Mouse (Mus musculus) embryonic facial prominence, embryonic 11.5 days (tissue): ENCODE measurements at regions not wholly inside any gene's neighbourhood (a gene's known extent, or its start where the extent isn't known, plus 50 kb on each side); places are given as distances from the start of the nearest gene placed in this dataset.

Source experiments
- ATAC-seq: fragments of 200-750 bp; cut with Nextera tagmentation; replicated peaks from 2 replicates; pipeline ENCODE4 v1.8.0; 2017; ENCODE audit warnings: low read depth; ENCODE audit not compliant: insufficient number of reproducible peaks, low FRiP score, low TSS enrichment
- DNase-seq: peaks from one replicate; pipeline ENCODE4 v3.0.0-alpha.2; 2015; ENCODE audit warnings: low spot score
- H3K27ac ChIP-seq: fragments of 300-500 bp; sonication (generic); replicated peaks from 2 replicates; pipeline ENCODE4 v1.5.1; 2014; ENCODE audit warnings: mild to moderate bottlenecking, low read depth, low read length, control low read depth
- H3K27me3 ChIP-seq: fragments of 300-500 bp; sonication (generic); 2 replicates; pipeline ENCODE4 v1.6.1; 2014; ENCODE audit warnings: mild to moderate bottlenecking, low read length, moderate library complexity, mixed read lengths; ENCODE audit not compliant: control insufficient read depth, insufficient read depth
- H3K36me3 ChIP-seq: fragments of 300-500 bp; sonication (generic); replicated peaks from 2 replicates; pipeline ENCODE4 v1.6.1; 2014; ENCODE audit warnings: low read depth, mild to moderate bottlenecking, low read length, moderate library complexity, mixed read lengths; ENCODE audit not compliant: control insufficient read depth, insufficient read depth
- H3K4me1 ChIP-seq: fragments of 300-500 bp; sonication (generic); 2 replicates; pipeline ENCODE4 v1.6.1; 2014; ENCODE audit warnings: low read length, mixed read lengths; ENCODE audit not compliant: control insufficient read depth, insufficient read depth
- H3K4me2 ChIP-seq: fragments of 300-500 bp; sonication (generic); 2 replicates; pipeline ENCODE4 v1.6.1; 2014; ENCODE audit warnings: low read depth, mild to moderate bottlenecking, control low read depth, low read length, moderate library complexity
- H3K4me3 ChIP-seq: fragments of 300-500 bp; sonication (generic); 2 replicates; pipeline ENCODE4 v1.5.1; 2014; ENCODE audit warnings: low read depth, low read length, control low read depth
- H3K9ac ChIP-seq: fragments of 300-500 bp; sonication (generic); replicated peaks from 2 replicates; pipeline ENCODE4 v1.6.1; 2014; ENCODE audit warnings: mild to moderate bottlenecking, control low read depth, low read length
- H3K9me3 ChIP-seq: fragments of 300-500 bp; sonication (generic); replicated peaks from 2 replicates; pipeline ENCODE4 v1.6.1; 2016; ENCODE audit warnings: mild to moderate bottlenecking, low read length, inconsistent platforms, mixed read lengths; ENCODE audit not compliant: control insufficient read depth
- WGBS: fragments of 180-500 bp; shearing (Covaris S2); extraction: QIAGEN DNeasy Blood & Tissue Kit; methylation state at CpG from one replicate; pipeline ENCODE4 v1.1.7; 2014; 5-methylcytosine and 5-hydroxymethylcytosine counted together

- H3K9ac ChIP-seq, result no peak overlapping the region
- no peaks in the 10 kb centered on the region for H3K36me3 ChIP-seq
- ATAC-seq, result no peak
- H3K27me3 ChIP-seq, result no peaks in the 10 kb centered on the region
- no peak overlapping the region for H3K4me2 ChIP-seq
- H3K9me3 ChIP-seq, result no peaks in the 10 kb centered on the region
- H3K27ac ChIP-seq, result no peak overlapping the region
- DNase-seq, result no peak
- H3K4me3 ChIP-seq, result no peak overlapping the region
- no peaks in the 10 kb centered on the region for H3K4me1 ChIP-seq
- 82% methylated on average over 6 of the region's 6 CpGs for WGBS
These were observed 92.3 kb downstream of the Tes start for GRCm38 (mm10) chr6:17157270-17157669.

GRCm38 (mm10) chr6:17169971-17170781 is 105.2 kb downstream of the Tes start:
- WGBS, result 61% methylated on average over 18 of the region's 18 CpGs
- no peaks in the 10 kb centered on the region for H3K27me3 ChIP-seq
- no peaks in the 10 kb centered on the region for H3K36me3 ChIP-seq
- H3K4me3 ChIP-seq, result no peak overlapping the region
- ATAC-seq, result no peak
- H3K9ac ChIP-seq, result no peak overlapping the region
- no peak overlapping the region for H3K27ac ChIP-seq
- DNase-seq, result no peak
- H3K4me2 ChIP-seq, result no peak overlapping the region
- H3K4me1 ChIP-seq, result no peaks in the 10 kb centered on the region
- no peaks in the 10 kb centered on the region for H3K9me3 ChIP-seq

GRCm38 (mm10) chr6:17170782-17171272 is 105.9 kb downstream of the Tes start:
- Histone ChIP-seq H3K27me3 (no peaks in the 10 kb centered on the region), H3K9ac (no peak overlapping the region), H3K36me3 (no peaks in the 10 kb centered on the region), H3K4me2 (peak overlapping the region; percentile 16; the same call in 1 of the 2 replicates), H3K4me1 (no peaks in the 10 kb centered on the region), H3K9me3 (no peaks in the 10 kb centered on the region), H3K27ac (no peak overlapping the region; the same call in 1 of the 2 replicates), H3K4me3 (no peak overlapping the region)
- DNase-seq (no peak), ATAC-seq (no peak)
- 65% methylated on average over 7 of the region's 7 CpGs for WGBS

- H3K4me3 ChIP-seq, result no peak overlapping the region
- H3K9me3 ChIP-seq, result no peaks in the 10 kb centered on the region
- H3K27ac ChIP-seq, result no peak overlapping the region; the same call in 1 of the 2 replicates
- peak overlapping the region; percentile 16; the same call in 1 of the 2 replicates for H3K4me2 ChIP-seq
- H3K27me3 ChIP-seq, result no peaks in the 10 kb centered on the region
- 16% methylated on average over 17 of the region's 17 CpGs for WGBS
- no peaks in the 10 kb centered on the region for H3K4me1 ChIP-seq
- peak; percentile 68 for DNase-seq
- no peaks in the 10 kb centered on the region for H3K36me3 ChIP-seq
- ATAC-seq, result peak; percentile 56
- H3K9ac ChIP-seq, result no peak overlapping the region
These were observed 106.5 kb downstream of the Tes start for GRCm38 (mm10) chr6:17171273-17172011.

GRCm38 (mm10) chr6:17172050-17172449 is 107.1 kb downstream of the Tes start:
- no peak overlapping the region for H3K9ac ChIP-seq
- no peak overlapping the region for H3K4me3 ChIP-seq
- H3K27ac ChIP-seq, result no peak overlapping the region
- no peak for DNase-seq
- no peaks in the 10 kb centered on the region for H3K27me3 ChIP-seq
- 22% methylated on average over 1 of the region's 1 CpGs for WGBS
- no peak for ATAC-seq
- no peak overlapping the region for H3K4me2 ChIP-seq
- H3K9me3 ChIP-seq, result no peaks in the 10 kb centered on the region
- H3K4me1 ChIP-seq, result no peaks in the 10 kb centered on the region
- no peaks in the 10 kb centered on the region for H3K36me3 ChIP-seq

- ATAC-seq (no peak), DNase-seq (no peak)
- 53% methylated on average over 7 of the region's 7 CpGs for WGBS
- Histone ChIP-seq H3K27me3 (no peaks in the 10 kb centered on the region), H3K4me2 (no peak overlapping the region), H3K9me3 (no peaks in the 10 kb centered on the region), H3K4me3 (no peak overlapping the region), H3K27ac (no peak overlapping the region), H3K9ac (no peak overlapping the region), H3K4me1 (no peaks in the 10 kb centered on the region), H3K36me3 (no peaks in the 10 kb centered on the region)
These were observed 103.8 kb upstream of the Cav2 start for GRCm38 (mm10) chr6:17177153-17177552.

GRCm38 (mm10) chr6:17179476-17179875 is 101.5 kb upstream of the Cav2 start:
- Histone ChIP-seq H3K4me2 (no peak overlapping the region), H3K27me3 (no peaks in the 10 kb centered on the region), H3K27ac (no peak overlapping the region), H3K36me3 (no peaks in the 10 kb centered on the region), H3K4me3 (no peak overlapping the region), H3K4me1 (no peaks in the 10 kb centered on the region), H3K9me3 (no peaks in the 10 kb centered on the region), H3K9ac (no peak overlapping the region)
- 56% methylated on average over 1 of the region's 1 CpGs for WGBS
- DNase-seq (no peak), ATAC-seq (no peak)

- Histone ChIP-seq H3K4me1 (no peaks in the 10 kb centered on the region), H3K4me2 (no peak overlapping the region), H3K9me3 (no peaks in the 10 kb centered on the region), H3K27me3 (no peaks in the 10 kb centered on the region), H3K36me3 (no peaks in the 10 kb centered on the region), H3K27ac (no peak overlapping the region), H3K9ac (no peak overlapping the region), H3K4me3 (no peak overlapping the region)
- WGBS, result 87% methylated on average over 5 of the region's 5 CpGs
- ATAC-seq, result no peak
- DNase-seq, result no peak
These were observed 94.4 kb upstream of the Cav2 start for GRCm38 (mm10) chr6:17186604-17187003.
